ENCODE assay signal across 8 mouse cellular contexts in the genomic region with DNA sequence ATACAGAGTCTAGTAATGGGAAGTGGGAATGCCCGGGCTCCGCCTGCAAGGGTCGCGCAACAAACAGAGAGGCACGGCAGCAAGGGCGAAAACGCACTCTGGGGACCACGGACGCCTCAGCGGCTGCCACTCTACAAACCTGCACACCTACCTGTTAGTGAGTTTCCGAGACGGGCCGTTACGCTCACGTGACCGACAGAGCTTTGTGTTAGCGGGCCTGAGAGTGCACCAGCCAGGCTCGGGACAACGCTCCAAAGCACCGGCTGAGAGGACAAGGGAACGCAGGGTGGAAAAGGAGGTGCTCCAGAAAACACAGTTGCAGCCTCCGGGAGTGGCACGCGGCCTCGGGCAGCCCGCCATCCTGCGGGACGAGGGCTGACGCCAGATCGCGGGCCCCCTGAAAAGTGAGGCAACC. TPM values are rescaled to one million over a fixed set of nuclear protein-coding genes. Genes with fewer than 3 reads are reported as not detected.
DNase-seq lines count a peak whose midpoint lies in the region; ATAC-seq and TF ChIP-seq lines count a peak whose summit lies in the region.

No protein-coding gene starts in this region.

- peaks cover 12% of the 10 kb centered on the region for H3K36me3 ChIP-seq in forebrain, embryonic 14.5 days (ENCODE audit: control insufficient read depth, insufficient read depth, low read length)
- H3K36me3 ChIP-seq in kidney, embryonic 14.5 days (ENCODE audit: control insufficient read depth, insufficient read depth, low read length): peaks cover 16% of the 10 kb centered on the region
- H3K36me3 ChIP-seq in lung, postnatal 0 days (ENCODE audit: insufficient read depth, low read length): peaks cover 10% of the 10 kb centered on the region

- H3K4me2 ChIP-seq in forebrain, embryonic 14.5 days (ENCODE audit: low read length): peak overlapping the region; percentile 58
- H3K4me2 ChIP-seq in kidney, embryonic 14.5 days (replicated peaks; ENCODE audit: low read depth, low read length): peak overlapping the region; percentile 69
- H3K4me2 ChIP-seq in lung, postnatal 0 days (replicated peaks; ENCODE audit: low read depth, low read length): peak overlapping the region; percentile 82

- peak; percentile 6 for ATAC-seq in forebrain, embryonic 14.5 days
- peak; percentile 26 for ATAC-seq in kidney, embryonic 14.5 days (ENCODE audit: low FRiP score, low TSS enrichment)
- peak; percentile 14 for ATAC-seq in lung, postnatal 0 days

- H3K27me3 ChIP-seq in forebrain, embryonic 14.5 days (replicated peaks; ENCODE audit: control insufficient read depth, insufficient read depth, low read length): no peaks in the 10 kb centered on the region
- no peaks in the 10 kb centered on the region for H3K27me3 ChIP-seq in kidney, embryonic 14.5 days (ENCODE audit: control insufficient read depth, insufficient read depth, low read length)
- H3K27me3 ChIP-seq in lung, postnatal 0 days (replicated peaks; ENCODE audit: insufficient read depth, low read length): no peaks in the 10 kb centered on the region

- 0 out of 2 replicates have a peak, but pooled peaks have one; percentile 8 for TF ChIP-seq EP300 in lung, postnatal 0 days (IDR thresholded peaks at IDR 0.05)

- H3K27ac ChIP-seq in layer of hippocampus, adult 2 months: peak overlapping the region; percentile 94
- peak overlapping the region; percentile 98 for H3K27ac ChIP-seq in forebrain, embryonic 14.5 days (ENCODE audit: low read depth, low read length)
- peak overlapping the region; percentile 99 for H3K27ac ChIP-seq in kidney, embryonic 14.5 days (ENCODE audit: low read depth, low read length)
- peak overlapping the region; percentile 98 for H3K27ac ChIP-seq in lung, postnatal 0 days (ENCODE audit: low read length)

- WGBS in forebrain, embryonic 14.5 days: 0% methylated on average over 31 of the region's 31 CpGs
- WGBS in kidney, embryonic 14.5 days: under 1% methylated on average over 31 of the region's 31 CpGs
- under 1% methylated on average over 27 of the region's 31 CpGs for WGBS in lung, postnatal 0 days

- no peaks in the 10 kb centered on the region for H3K9me3 ChIP-seq in forebrain, embryonic 14.5 days (replicated peaks; ENCODE audit: control insufficient read depth, low read length)
- no peaks in the 10 kb centered on the region for H3K9me3 ChIP-seq in kidney, embryonic 14.5 days (ENCODE audit: control insufficient read depth, low read length)
- no peaks in the 10 kb centered on the region for H3K9me3 ChIP-seq in lung, postnatal 0 days (ENCODE audit: low read length)

- DNase-seq in layer of hippocampus, adult 2 months (ENCODE audit: low spot score in 2 of 2): peak in 1 of 2 experiments; percentile 25
- DNase-seq in layer of hippocampus, postnatal 25 days (ENCODE audit: extremely low spot score in 1 of 2, low spot score in 1 of 2): no peak
- peak; percentile 84 for DNase-seq in ZHBTc4 (ENCODE audit: low read depth, low spot score)
- peak; percentile 69 for DNase-seq in forebrain, embryonic 14.5 days (ENCODE audit: low spot score)
- DNase-seq in lung, postnatal 0 days (ENCODE audit: low spot score): peak; percentile 81
- DNase-seq in retina, embryonic 14.5 days (ENCODE audit: low spot score): peak; percentile 70
- DNase-seq in cerebellum, adult 11 months: no peak

- H3K9ac ChIP-seq in forebrain, embryonic 14.5 days (ENCODE audit: low read length): peak overlapping the region; percentile 96
- peak overlapping the region; percentile 84 for H3K9ac ChIP-seq in kidney, embryonic 14.5 days (ENCODE audit: low read depth, low read length)
- H3K9ac ChIP-seq in lung, postnatal 0 days (replicated peaks; ENCODE audit: low read depth): peak overlapping the region; percentile 77

- H3K4me3 ChIP-seq in layer of hippocampus, adult 2 months: peak overlapping the region; percentile 82
- H3K4me3 ChIP-seq in forebrain, embryonic 14.5 days (ENCODE audit: low read depth, low read length): peak overlapping the region; percentile 83
- peak overlapping the region; percentile 56 for H3K4me3 ChIP-seq in kidney, embryonic 14.5 days (ENCODE audit: low read length)
- peak overlapping the region; percentile 89 for H3K4me3 ChIP-seq in lung, postnatal 0 days (ENCODE audit: low read depth, low read length)

- peaks cover 21% of the 10 kb centered on the region; the same call in 1 of the 2 replicates for H3K4me1 ChIP-seq in forebrain, embryonic 14.5 days (ENCODE audit: control insufficient read depth, insufficient read depth, low read length)
- H3K4me1 ChIP-seq in kidney, embryonic 14.5 days (ENCODE audit: control insufficient read depth, insufficient read depth, low read length): peaks cover 12% of the 10 kb centered on the region; the same call in 1 of the 2 replicates
- peaks cover 10% of the 10 kb centered on the region for H3K4me1 ChIP-seq in lung, postnatal 0 days (ENCODE audit: insufficient read depth, low read depth, low read length)

- no peak for TF ChIP-seq CTCF in layer of hippocampus, adult 2 months (conservative IDR thresholded peaks at IDR 0.05)
- no peak for TF ChIP-seq CTCF in lung, postnatal 0 days (IDR thresholded peaks at IDR 0.05)

RNA-seq across cellular contexts. Expression of a gene that starts 0.5 kb away (rescaled TPM):
- total RNA-seq in layer of hippocampus, adult 2 months (2021): 10 to 100 TPM; 19.5 to 22.5 TPM
- total RNA-seq in layer of hippocampus, postnatal 25 days (2021): 10 to 100 TPM; 15.6 to 21.2 TPM
- 46.5 and 47.3 TPM in 2 replicates for polyA plus RNA-seq in forebrain, embryonic 14.5 days (2014; fragmentation: Nextera tagmentation; extraction: Ambion mirVana)
- polyA plus RNA-seq in kidney, embryonic 14.5 days (2014; fragmentation: Nextera tagmentation; extraction: Ambion mirVana): 66.4 and 69.8 TPM in 2 replicates
- 26.6 and 26.7 TPM in 2 replicates for polyA plus RNA-seq in lung, postnatal 0 days (2015; fragmentation: Nextera tagmentation; extraction: Ambion mirVana)

RNA-seq across cellular contexts. Expression of a gene that starts 1.1 kb away (rescaled TPM):
- 10 to 100 TPM; 18.0 to 23.0 TPM for total RNA-seq in layer of hippocampus, adult 2 months (2021)
- 10 to 100 TPM; 15.7 to 21.8 TPM for total RNA-seq in layer of hippocampus, postnatal 25 days (2021)
- polyA plus RNA-seq in forebrain, embryonic 14.5 days (2014; fragmentation: Nextera tagmentation; extraction: Ambion mirVana): 23.2 and 27.1 TPM in 2 replicates
- polyA plus RNA-seq in kidney, embryonic 14.5 days (2014; fragmentation: Nextera tagmentation; extraction: Ambion mirVana): 26.6 and 34.0 TPM in 2 replicates
- 17.0 and 17.7 TPM in 2 replicates for polyA plus RNA-seq in lung, postnatal 0 days (2015; fragmentation: Nextera tagmentation; extraction: Ambion mirVana)

Comparison
In these comparisons a context has a peak if more than half of its experiments do, and no peak if none do; other contexts are left out.
1. DNase-seq: peak in ZHBTc4 (single experiment), forebrain, embryonic 14.5 days (single experiment), lung, postnatal 0 days (single experiment) and retina, embryonic 14.5 days (single experiment); none in layer of hippocampus, postnatal 25 days (0 of 2) and cerebellum, adult 11 months (single experiment).
2. Peak in every context shown above with its lines, with median percentiles within 50 percentile points of each other: H3K27ac ChIP-seq, H3K4me3 ChIP-seq, ATAC-seq, H3K4me2 ChIP-seq and H3K9ac ChIP-seq.